Mouse (Mus musculus): ENCODE measurements around the gene Siglech. TPM values are rescaled to one million over a fixed set of nuclear protein-coding genes. Genes with fewer than 3 reads are reported as not detected.
"Not testable (repeated sequence)": the region's sequence is repeated elsewhere in the genome, so short reads cannot be mapped to it uniquely, and the experiment has no call there.

The Siglech gene
- polyA plus RNA-seq, 1 experiment from 2014 or later: 0.46 TPM

- Histone ChIP-seq H3K4me3 (replicated peaks) (no peak overlapping the region), H3K9me3 (replicated peaks) (no peaks in the 10 kb centered on the region), H3K4me2 (no peak overlapping the region), H3K27ac (replicated peaks) (no peak overlapping the region), H3K36me3 (replicated peaks) (no peaks in the 10 kb centered on the region), H3K27me3 (no peaks in the 10 kb centered on the region), H3K9ac (no peak overlapping the region), H3K4me1 (replicated peaks) (no peaks in the 10 kb centered on the region)
- peak; percentile 52 for ATAC-seq (ENCODE audit: insufficient read depth)
- 4% methylated on average over 3 of the region's 3 CpGs for WGBS (ENCODE audit: insufficient replicate concordance)
These were observed 16.6 kb downstream of the Siglech start for GRCm38 (mm10) chr7:55784580-55784979.

- WGBS (ENCODE audit: insufficient replicate concordance): 41% methylated on average over 5 of the region's 5 CpGs
- ATAC-seq (ENCODE audit: insufficient read depth): not testable (repeated sequence)
These were observed 22.6 kb downstream of the Siglech start for GRCm38 (mm10) chr7:55790586-55790985.

GRCm38 (mm10) chr7:55792280-55792679 is 24.3 kb downstream of the Siglech start:
- H3K9me3 ChIP-seq (replicated peaks): no peaks in the 10 kb centered on the region
- H3K4me2 ChIP-seq: no peak overlapping the region
- no peak overlapping the region for H3K9ac ChIP-seq
- peaks cover 14% of the 10 kb centered on the region for H3K36me3 ChIP-seq (replicated peaks)
- H3K4me3 ChIP-seq (replicated peaks): no peak overlapping the region
- H3K27me3 ChIP-seq: no peaks in the 10 kb centered on the region
- 61% methylated on average over 3 of the region's 3 CpGs for WGBS (ENCODE audit: insufficient replicate concordance)
- peaks cover 26% of the 10 kb centered on the region for H3K4me1 ChIP-seq (replicated peaks)
- ATAC-seq (ENCODE audit: insufficient read depth): no peak
- H3K27ac ChIP-seq (replicated peaks): no peak overlapping the region

More at GRCm38 (mm10) chr7:55790586-55790985, 22.6 kb downstream of the Siglech start:
- H3K4me3 ChIP-seq (replicated peaks); H3K27me3 ChIP-seq; H3K4me2 ChIP-seq; H3K36me3 ChIP-seq (replicated peaks); H3K9ac ChIP-seq; H3K9me3 ChIP-seq (replicated peaks); H3K27ac ChIP-seq (replicated peaks): not testable (repeated sequence)
- peaks cover 20% of the 10 kb centered on the region for H3K4me1 ChIP-seq (replicated peaks)

GRCm38 (mm10) chr7:55793236-55793951 is 25.4 kb downstream of the Siglech start:
- WGBS (ENCODE audit: insufficient replicate concordance): 37% methylated on average over 13 of the region's 13 CpGs
- H3K9me3 ChIP-seq (replicated peaks): no peaks in the 10 kb centered on the region
- peaks cover 21% of the 10 kb centered on the region for H3K36me3 ChIP-seq (replicated peaks)
- peak overlapping the region; percentile 80 for H3K4me2 ChIP-seq
- H3K27me3 ChIP-seq: no peaks in the 10 kb centered on the region
- ATAC-seq (ENCODE audit: insufficient read depth): no peak
- H3K9ac ChIP-seq: peak overlapping the region; percentile 81
- peak overlapping the region; percentile 82 for H3K4me3 ChIP-seq (replicated peaks)
- H3K4me1 ChIP-seq (replicated peaks): peaks cover 26% of the 10 kb centered on the region
- no peak overlapping the region for H3K27ac ChIP-seq (replicated peaks)

GRCm38 (mm10) chr7:55793952-55794603 is 26.1 kb downstream of the Siglech start, which contains the start of gene Tubgcp5:
TSS of gene Tubgcp5 (plus strand) at chr7:55794154.
- H3K4me3 ChIP-seq (replicated peaks): peak within 1 kb of the TSS; percentile 82
- WGBS (ENCODE audit: insufficient replicate concordance): under 1% methylated on average over 51 of the region's 51 CpGs
- H3K9ac ChIP-seq: peak within 1 kb of the TSS; percentile 81
- ATAC-seq (ENCODE audit: insufficient read depth): peak; percentile 99
- peak within 1 kb of the TSS; percentile 80 for H3K4me2 ChIP-seq
- H3K27me3 ChIP-seq: no peaks in the 10 kb centered on the region
- no peaks in the 10 kb centered on the region for H3K9me3 ChIP-seq (replicated peaks)
- H3K4me1 ChIP-seq (replicated peaks): peaks cover 26% of the 10 kb centered on the region
- H3K27ac ChIP-seq (replicated peaks): 0 out of 2 replicates have a peak within 1 kb of the TSS, but pooled peaks have one; percentile 64
- peaks cover 26% of the 10 kb centered on the region for H3K36me3 ChIP-seq (replicated peaks)

GRCm38 (mm10) chr7:55799981-55800380 is 32.0 kb downstream of the Siglech start:
- peaks cover 68% of the 10 kb centered on the region for H3K36me3 ChIP-seq (replicated peaks)
- WGBS (ENCODE audit: insufficient replicate concordance): 74% methylated on average over 3 of the region's 3 CpGs

GRCm38 (mm10) chr7:55809967-55810366 is 42.0 kb downstream of the Siglech start:
- Histone ChIP-seq H3K4me3 (replicated peaks) (no peak overlapping the region), H3K4me1 (replicated peaks) (no peaks in the 10 kb centered on the region), H3K27ac (replicated peaks) (no peak overlapping the region), H3K9me3 (replicated peaks) (no peaks in the 10 kb centered on the region), H3K4me2 (no peak overlapping the region), H3K27me3 (no peaks in the 10 kb centered on the region), H3K9ac (no peak overlapping the region), H3K36me3 (replicated peaks) (peaks cover 71% of the 10 kb centered on the region)
- WGBS (ENCODE audit: insufficient replicate concordance): 40% methylated on average over 2 of the region's 2 CpGs
- no peak for ATAC-seq (ENCODE audit: insufficient read depth)

More at GRCm38 (mm10) chr7:55799981-55800380, 32.0 kb downstream of the Siglech start:
- H3K4me3 ChIP-seq (replicated peaks): no peak overlapping the region
- H3K27me3 ChIP-seq: no peaks in the 10 kb centered on the region
- H3K4me2 ChIP-seq: no peak overlapping the region
- no peaks in the 10 kb centered on the region for H3K9me3 ChIP-seq (replicated peaks)
- H3K4me1 ChIP-seq (replicated peaks): peaks cover 11% of the 10 kb centered on the region
- no peak for ATAC-seq (ENCODE audit: insufficient read depth)
- H3K9ac ChIP-seq: no peak overlapping the region
- H3K27ac ChIP-seq (replicated peaks): no peak overlapping the region

GRCm38 (mm10) chr7:55824468-55824867 is 56.5 kb downstream of the Siglech start:
- H3K4me1 ChIP-seq (replicated peaks): no peaks in the 10 kb centered on the region
- ATAC-seq (ENCODE audit: insufficient read depth): no peak
- 78% methylated on average over 5 of the region's 5 CpGs for WGBS (ENCODE audit: insufficient replicate concordance)

GRCm38 (mm10) chr7:55827551-55827950 is 59.6 kb downstream of the Siglech start:
- H3K9me3 ChIP-seq (replicated peaks): no peaks in the 10 kb centered on the region
- H3K4me2 ChIP-seq: no peak overlapping the region
- no peak overlapping the region for H3K27ac ChIP-seq (replicated peaks)
- H3K9ac ChIP-seq: no peak overlapping the region
- H3K4me1 ChIP-seq (replicated peaks): no peaks in the 10 kb centered on the region
- no peak for ATAC-seq (ENCODE audit: insufficient read depth)
- no peak overlapping the region for H3K4me3 ChIP-seq (replicated peaks)
- peaks cover 53% of the 10 kb centered on the region for H3K36me3 ChIP-seq (replicated peaks)
- no peaks in the 10 kb centered on the region for H3K27me3 ChIP-seq
- 70% methylated on average over 9 of the region's 9 CpGs for WGBS (ENCODE audit: insufficient replicate concordance)

More at GRCm38 (mm10) chr7:55824468-55824867, 56.5 kb downstream of the Siglech start:
- Histone ChIP-seq H3K4me3 (replicated peaks) (no peak overlapping the region), H3K27me3 (no peaks in the 10 kb centered on the region), H3K27ac (replicated peaks) (no peak overlapping the region), H3K4me2 (no peak overlapping the region), H3K9ac (no peak overlapping the region), H3K36me3 (replicated peaks) (peaks cover 63% of the 10 kb centered on the region), H3K9me3 (replicated peaks) (no peaks in the 10 kb centered on the region)
